Mouse (Mus musculus): ENCODE measurements around the gene Slc6a9.
A peak's percentile ranks its signal among the peaks of the same experiment; 100 is the strongest.

The Slc6a9 gene

DNA sequence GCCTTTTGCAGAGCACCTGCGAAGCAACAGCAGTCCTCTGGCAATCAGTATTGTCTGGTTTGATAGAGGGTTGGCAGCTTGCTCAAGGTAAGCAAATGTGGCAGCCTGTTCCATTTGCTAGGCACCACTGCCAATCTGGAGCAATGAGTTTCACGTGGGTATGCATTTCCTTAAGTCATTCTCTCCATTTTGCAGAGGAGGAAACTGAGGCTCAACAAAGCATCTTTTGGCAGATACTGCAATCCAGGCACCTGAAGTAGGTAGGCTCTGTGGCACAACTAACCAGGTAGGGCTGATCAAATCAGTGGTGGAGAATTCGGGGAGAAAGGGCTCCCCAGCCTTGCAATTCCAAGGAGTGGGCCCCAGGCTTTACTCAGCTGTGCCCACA lies at the start of gene Slc6a9:
TSS of gene Slc6a9 (plus strand) at position 50 of the 388 bp plus-strand sequence.
- no peak for DNase-seq (ENCODE audit: low read depth)

DNA sequence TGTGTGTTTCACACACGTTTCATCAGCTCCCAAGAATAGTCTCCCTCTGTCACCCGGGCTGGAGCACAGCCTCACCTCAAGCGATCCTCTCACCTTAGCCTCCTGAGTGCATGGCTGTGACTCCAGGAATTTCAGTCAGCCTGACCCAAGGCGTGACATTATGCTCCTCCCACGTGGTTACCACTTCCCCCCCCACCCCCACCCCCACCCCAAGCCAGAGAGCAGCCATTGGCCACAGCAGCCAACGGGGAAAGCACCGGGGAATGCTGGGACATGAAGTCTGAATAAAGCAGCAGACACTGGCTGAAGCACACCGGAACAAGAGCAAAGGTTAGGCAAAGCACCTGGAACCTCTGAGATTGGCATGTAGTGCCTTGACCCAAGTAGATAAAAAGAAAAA lies 47.3 kb upstream of the Slc6a9 start:
- peak; percentile 64 for DNase-seq (ENCODE audit: low read depth)

DNA sequence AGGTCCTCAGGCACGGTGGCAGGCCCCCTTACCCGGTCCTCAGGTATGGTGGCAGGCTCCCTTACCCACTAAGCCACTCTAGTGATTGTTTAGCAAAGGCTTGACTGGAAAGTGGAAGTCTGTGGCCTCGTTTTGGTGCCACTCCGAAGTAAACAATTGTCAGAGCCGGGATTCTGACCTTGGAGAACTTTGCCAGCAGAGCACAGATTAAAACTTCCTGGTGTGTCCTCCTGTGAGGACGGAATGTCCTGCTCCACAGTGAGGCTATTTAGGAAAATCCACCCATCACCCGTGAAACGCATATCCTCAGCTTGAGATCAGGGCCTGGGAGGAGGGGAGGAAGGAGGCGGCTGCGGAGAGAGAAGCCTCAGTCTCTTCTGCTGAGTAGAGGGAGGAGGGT lies 46.0 kb upstream of the Slc6a9 start:
- no peak for DNase-seq (ENCODE audit: low read depth)

DNA sequence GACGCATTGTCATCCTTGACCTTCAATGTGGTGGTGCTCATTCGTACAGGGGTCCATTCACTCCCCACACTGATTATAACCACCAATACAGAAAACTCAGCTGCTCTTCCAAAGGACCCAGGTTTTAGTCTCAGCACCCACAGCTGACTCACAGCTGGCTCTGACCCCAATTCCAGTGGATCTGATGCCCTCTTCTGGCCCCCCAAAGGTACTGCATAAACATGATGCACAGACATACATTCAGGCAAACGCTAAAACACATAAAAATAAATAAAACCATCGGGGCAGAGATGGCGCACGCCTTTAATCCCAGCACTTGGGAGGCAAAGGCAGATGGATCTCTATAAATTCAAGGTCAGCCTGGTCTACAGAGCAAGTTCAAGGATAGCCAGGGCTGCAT lies 34.4 kb upstream of the Slc6a9 start:
- peak; percentile 40 for DNase-seq (ENCODE audit: low read depth)

DNA sequence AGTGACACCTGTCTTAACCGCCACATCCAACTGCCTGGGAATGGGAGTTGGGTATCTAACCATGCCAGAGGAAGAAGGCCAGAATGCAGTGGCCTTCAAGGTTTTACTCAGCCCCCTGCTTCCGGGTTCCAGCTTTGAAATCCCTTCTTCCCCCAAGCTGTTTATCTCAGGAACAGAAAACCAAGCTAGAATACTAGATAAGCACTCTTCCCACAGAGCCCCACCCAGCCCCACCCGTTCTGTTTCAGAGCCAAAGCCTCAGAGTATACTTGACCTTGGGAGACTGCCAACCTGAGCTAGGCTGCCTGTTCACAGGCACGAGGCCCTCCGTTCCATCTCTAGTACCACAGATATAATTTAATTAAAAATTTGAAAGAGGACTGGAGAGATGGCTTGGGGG lies 27.3 kb upstream of the Slc6a9 start:
- peak; percentile 95 for DNase-seq (ENCODE audit: low read depth)

DNA sequence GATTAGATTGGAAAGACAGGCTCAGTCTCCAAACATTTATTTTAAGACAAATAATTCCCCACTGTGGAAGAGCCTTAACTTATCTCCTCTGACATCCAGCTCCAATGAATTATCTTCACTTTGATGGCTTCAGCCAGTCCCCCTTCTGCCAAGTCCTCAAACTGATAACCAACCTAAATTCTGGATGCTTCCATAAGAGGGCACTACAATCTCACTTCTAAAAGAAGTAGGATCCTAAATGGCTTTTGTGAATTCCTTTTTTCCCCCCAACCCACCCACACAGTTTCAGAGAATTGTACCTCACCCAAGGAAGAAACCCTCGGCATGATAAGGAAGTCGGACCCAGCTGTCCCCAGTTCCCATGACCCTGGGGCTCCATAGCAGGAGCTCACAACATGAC lies 23.4 kb upstream of the Slc6a9 start:
- DNase-seq (ENCODE audit: low read depth): peak; percentile 47

DNA sequence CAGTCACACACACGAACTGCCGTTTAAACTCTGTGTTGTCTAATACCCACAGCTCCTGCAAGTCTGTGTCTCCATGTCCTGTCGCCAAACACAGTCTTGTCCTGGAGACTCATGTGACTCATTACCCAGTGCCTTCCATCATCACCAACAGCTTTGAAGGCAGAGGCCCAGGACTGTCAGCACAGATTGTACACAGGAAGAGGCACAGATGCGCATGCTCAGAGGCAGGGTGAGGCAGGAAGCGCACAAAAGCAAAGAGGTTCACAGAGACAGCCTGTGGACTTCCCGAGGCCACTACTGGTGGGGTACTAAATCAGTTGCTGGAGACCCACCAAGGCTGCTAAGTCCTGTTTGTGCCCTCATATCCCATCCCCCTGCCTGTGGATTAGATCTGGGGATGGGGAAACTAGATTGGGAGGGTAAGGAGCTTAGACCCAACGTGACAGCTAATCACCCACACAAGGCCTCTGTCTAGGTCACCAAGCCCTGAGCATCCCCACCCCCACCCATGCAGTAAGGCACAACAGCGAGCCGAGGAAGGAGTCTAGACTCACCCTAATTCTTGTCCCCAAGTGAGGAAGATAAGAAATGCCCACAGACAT lies 20.6 kb upstream of the Slc6a9 start:
- peak; percentile 49 for DNase-seq (ENCODE audit: low read depth)

DNA sequence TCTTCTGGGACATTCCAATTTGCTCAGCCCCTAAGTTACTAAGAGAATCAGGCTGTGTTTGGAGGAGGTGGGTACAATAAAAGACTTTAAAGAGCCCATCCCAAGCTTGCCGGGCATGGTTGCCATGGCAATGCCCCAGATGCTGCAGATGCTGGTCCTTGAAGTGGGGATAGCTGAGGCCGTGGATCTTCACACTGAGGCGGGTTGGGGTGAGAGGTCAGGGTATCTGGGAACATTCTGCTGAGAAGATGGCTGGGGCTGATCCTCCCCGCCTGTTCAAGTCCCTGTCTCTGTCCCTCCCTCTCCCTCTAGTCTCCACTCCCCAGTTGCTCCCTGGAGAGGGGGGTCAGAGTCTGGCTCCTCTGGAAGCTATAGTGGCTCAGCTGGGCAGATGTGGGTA lies 20.0 kb upstream of the Slc6a9 start:
- no peak for DNase-seq (ENCODE audit: low read depth)

DNA sequence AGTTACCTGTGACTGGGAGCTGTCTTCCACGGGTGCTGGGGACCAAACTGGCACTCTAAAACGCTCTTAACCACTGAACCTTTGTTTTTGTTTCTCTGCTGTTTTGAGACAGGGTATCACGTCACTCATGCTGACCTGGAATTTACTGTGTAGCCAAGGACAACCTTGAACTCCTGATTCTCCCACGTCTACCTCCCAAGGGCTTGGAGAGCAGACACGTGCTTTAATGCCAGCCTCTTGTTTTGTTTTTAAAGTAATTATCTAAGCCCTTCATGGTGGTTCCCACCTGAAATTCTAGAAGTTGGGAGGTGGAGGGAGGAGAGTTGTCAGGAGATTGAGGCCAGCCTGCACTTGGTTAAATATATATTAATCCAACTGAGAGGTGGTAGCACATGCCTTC lies 17.5 kb upstream of the Slc6a9 start:
- no peak for DNase-seq (ENCODE audit: low read depth)

DNA sequence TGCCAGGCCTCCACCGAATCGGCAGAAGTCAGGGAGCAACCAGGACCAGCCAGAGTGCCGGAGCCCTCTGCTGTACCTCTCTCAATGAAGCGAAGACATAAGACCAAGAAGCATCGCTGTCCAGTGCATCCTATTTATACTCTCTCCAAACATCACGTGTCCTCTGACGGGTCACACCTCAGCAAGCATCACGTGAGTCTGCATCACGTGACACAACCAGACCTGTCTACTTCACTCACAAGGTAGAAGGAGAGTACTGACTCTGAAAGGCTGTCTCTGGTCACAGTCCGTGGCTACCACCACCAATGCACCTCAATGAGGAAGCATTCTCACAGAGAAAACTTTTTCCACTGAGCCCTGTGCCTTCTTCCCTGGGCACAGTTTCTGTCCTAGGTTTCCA lies 16.3 kb upstream of the Slc6a9 start:
- no peak for DNase-seq (ENCODE audit: low read depth)

DNA sequence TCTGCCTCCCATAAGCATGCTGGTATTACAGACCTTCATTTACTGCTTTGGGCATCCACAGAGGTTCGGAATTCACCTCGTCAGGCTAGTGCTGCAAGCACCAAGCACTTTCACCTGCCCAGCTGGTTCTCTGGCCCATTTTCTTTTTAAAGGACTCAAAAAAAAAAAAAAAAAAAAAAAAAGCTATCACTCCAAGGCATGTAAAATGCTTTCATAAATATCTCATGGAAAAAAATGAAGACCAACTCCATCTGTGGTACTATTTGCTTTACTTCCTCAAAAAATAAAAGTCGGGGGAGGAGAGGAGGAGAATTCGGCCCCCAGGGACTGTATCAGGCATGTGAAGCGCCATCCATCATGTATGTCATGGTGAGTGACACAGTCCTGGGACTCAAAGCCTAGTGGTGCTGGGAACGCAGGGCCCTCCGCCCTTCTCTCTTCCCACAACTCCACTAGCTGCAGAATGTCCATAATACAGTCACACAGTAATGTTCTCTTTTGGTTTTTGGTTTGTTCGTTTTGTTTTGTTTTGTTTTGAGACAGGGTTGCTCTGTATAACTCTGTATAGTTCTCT lies 5.6 kb upstream of the Slc6a9 start:
- no peak for DNase-seq (ENCODE audit: low read depth)

DNA sequence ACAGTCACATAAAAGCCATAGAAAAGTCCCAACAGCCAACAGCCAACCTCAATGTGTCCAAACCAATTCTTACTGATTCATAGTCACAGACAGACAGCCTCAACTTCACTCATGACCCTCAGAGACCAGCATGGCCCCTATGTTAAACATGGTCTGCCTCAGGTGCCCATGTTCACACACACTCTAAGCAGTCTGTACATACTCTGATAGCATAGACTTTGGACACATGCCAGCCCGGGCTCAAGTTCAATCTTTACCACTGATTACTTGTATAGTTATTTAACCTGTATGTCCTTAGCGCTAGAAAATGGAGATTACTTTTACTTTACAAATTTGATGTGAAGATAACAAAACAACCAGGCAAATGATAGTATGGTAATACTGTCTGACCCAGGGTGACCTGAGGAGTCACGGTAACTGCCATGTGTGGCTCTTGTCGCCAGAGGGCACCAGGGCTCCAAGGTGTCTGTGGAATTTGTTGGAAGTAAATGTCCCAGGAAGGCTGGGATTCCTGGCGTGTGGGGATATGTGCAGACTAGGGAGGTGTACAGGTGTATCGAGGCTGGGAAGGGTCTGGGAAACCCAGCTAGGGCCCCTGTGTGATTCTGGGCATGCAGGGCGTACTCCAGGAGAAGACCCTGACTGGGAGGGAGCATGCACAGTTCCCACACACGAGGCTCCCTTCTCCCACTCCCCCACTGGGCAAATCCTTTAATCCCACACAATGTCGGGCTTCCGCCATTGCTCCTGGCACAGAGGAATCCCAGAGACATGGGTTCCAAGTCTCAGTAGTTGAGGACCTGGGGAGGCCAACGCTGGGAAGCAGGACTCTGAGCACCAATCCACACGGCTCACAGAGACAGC lies 4.8 kb upstream of the Slc6a9 start:
- DNase-seq (ENCODE audit: low read depth): peak; percentile 58

DNA sequence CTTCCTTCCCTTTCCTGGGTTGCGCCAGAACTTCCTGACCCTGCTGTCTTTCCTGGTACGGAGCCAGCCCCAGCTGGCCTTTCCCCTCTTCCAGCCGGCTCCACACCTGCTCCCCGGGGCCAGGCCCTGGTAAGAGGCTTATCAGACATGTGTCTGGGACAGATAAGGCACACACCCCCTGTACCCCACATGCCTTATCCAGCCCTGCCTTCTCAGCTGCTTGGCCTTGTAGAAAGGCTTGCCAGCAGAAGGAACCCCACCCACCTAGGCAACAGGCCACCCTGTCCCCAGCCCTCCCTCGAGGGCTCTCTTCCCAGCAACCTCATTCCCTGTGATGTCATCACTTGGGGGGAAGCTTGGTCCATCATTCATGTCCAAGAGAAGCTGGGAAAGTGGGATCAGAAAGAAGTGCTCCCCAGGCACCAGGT lies 4.2 kb upstream of the Slc6a9 start:
- peak; percentile 80 for DNase-seq (ENCODE audit: low read depth)

DNA sequence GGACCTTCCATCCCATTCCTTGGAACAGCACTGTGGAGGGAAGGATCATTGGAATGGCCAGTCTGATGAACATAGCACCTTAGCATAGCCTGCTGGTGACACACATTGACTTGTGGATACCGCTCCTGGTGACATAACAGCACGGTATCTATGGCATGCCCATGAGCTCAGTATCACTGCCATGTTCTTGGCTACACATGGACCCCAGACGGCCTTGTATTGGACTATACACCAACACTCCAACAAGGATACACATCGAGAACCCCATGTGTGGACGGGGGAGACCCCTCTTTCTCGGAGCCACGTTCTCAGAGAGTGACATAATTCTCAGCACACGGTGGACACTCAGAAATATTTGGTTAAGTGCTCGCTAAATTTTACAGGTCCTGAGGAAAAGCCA lies 3.5 kb upstream of the Slc6a9 start:
- no peak for DNase-seq (ENCODE audit: low read depth)

DNA sequence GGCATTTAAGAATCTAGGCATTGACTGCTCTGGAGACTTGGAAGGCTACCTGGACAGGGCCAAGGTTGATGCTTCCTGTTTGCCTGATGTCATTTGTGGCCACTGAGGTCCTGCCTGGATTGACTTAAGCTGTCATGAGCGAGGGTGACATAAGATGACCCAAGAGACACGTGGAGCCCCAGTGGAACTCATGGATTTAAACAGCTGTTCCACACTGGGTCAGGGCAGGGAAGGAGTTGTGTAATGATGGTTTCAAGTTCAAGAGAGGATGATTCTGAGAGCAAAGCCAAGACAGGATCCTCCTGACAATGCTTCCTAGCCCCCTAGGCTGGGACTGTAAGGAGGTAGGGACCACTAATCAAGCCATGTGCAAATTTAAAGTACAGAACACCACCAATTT lies 2.8 kb upstream of the Slc6a9 start:
- DNase-seq (ENCODE audit: low read depth): peak; percentile 23

DNA sequence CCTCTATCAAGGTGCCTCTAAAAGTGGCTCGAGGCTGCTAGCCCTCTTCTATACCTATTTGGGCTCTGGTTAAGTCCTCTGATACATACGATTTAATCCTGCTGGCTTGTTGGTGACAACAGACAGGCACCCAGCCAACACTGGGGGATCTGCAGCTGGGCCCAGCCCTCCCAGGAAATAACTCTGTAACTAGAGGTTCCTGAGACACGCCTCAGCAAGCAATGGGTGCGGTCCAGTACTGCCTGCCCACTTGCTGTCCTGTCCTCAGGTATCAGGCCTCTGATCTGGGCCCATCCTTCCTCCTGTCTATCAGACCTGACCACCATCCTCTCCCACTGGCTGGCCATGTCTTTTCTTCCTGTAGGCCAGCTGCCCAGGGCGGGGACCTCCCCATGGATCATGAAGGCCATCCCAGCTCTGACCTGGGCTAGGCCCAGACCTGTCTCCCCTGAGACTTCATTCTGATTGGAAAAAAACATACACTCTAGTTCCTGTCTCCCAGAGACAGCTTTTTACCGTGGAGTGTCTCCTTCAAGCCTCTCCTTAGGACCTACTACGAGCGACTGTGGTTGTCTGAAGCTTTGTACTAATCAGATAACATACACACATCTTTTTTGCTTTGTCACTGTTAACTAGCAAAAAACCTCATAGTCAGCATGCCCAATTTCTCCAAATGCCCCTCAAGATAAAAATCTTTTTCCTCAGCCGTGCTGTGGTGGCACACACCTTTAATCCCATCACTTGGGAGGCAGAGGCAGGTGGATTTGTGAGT lies 2.2 kb upstream of the Slc6a9 start:
- peak; percentile 65 for DNase-seq (ENCODE audit: low read depth)

DNA sequence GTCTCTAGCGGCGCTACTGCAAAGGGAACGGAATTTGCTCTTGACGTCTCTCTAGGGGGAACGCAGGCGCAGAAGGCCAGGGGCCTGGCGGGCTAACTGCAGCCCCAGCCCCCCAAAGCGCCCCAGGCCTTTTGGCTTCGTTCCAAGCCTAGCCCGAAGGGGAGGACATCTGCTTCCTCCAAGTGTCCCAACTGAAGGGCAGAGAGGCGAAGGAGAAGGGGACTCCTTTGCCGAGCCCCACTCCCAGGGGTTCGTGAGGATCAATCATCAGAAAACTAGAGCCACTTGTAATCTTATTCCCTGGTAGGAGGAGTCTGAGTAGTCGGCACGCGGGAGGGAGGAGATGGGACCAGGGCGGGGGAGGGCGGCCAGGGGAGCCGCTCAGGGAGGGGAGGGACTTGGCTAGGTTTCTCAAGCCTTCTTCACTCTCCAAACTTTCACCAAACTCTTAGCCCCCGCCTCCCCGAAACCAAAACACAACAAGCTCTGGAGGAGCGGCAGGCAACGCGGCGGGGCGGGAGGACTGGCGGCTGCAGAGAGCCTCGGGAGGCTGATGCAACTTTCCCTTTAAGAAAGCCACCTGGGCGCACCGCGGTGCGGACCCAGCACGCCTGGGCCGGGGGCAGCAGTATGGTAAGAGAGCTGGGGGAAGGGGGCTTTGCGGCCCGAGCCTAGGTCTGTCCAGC lies 682 bp downstream of the Slc6a9 start:
- peak; percentile 87 for DNase-seq (ENCODE audit: low read depth)

DNA sequence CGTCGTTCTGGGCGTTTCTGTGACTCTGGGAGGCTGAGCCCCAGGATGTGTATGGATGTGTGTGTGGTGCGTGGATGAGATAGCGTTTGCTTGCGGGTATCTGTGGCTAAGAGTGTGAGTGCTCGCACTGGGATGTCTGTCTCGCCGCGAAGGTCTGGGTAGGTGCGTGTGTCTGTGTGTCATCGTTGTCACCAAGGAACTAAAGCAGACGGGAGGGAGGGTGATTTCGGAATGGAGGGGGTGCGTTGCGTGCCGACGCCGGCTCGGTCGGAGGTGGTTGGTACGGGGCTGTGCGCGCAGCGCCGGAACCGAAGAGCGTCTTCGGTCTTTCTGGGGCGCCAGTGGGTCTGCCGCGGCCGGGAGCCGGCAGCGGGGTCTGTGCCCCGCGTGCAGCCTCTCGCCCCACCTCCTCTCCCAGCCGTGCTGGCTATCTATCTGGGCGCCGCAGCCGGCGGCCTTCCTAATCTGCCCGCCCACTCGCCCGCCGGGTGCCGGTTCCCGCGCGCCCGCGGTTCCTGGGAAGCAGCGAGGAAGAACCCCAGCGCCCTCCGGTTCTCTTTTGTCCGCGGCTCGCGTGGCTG lies 1.3 kb downstream of the Slc6a9 start:
- DNase-seq (ENCODE audit: low read depth): peak; percentile 52

DNA sequence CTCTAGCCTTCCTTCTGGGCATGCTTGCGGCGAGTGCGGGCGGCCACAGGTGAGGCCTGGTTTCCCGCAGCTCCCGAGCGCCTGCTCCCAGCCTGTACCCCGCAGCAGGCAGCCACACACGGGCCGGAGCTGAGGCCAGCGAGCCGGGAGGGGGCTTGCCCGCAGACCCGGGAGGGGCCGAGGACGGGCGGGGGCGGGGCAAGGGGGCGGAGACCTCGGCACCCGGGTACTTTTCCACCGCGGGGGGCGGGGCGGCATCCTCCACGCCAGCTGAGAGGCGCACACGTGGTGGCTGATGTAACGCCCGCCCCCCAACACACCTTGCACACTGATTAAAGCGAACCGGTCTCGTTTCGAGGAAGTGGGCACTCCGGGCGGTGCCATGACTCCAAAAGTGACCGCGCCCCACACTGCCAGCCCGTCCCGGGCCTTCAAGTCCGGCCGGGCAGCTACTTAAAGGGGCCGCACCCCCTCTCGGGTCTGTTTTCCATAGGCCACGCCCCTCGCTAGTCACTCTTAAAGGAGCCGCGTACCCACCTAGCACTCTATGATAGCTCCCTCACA lies 2.0 kb downstream of the Slc6a9 start:
- DNase-seq (ENCODE audit: low read depth): peak; percentile 91

DNA sequence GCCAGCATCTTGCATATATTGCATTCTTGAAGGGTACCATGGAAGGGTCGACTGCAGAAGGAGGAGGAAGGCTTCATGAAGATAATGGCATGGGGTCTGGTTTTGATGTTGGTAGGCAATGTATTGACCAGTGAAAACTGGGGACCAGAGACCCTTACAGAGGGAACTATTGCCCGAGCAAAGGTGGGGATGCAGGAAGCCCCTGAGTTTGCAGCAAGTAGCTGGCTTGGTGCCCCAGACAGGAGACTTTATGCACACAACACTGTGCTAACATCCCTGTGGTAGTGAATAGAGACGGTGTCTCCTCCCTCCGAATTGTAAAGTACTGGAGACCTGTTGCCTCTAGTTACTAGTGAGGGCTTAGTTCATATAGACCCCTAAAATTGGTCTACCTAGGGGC lies 3.0 kb downstream of the Slc6a9 start:
- DNase-seq (ENCODE audit: low read depth): no peak

DNA sequence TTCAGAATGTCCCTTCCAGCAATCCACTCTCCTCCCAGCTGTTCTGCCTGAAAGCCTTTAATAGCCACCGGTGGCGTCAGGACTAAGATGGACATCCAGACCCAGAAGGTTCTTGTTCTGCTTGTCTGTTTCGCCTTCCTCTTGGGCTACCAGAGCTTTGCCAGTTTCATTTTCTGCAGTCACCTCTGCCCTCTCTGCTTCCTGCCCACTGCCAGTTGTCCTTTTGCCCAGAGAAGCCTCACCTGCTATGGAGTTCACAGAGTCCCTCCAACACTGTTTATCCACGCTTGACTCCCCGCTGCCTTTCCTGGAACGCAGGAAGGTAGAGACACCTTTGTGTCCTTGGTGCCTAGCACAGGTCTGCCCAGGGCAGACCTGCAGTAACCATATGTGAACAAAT lies 5.1 kb downstream of the Slc6a9 start:
- DNase-seq (ENCODE audit: low read depth): no peak

All from 416B (cell line).